Mouse (Mus musculus): Measurements from ENCODE around the gene Zfp213. TPM values are rescaled to one million over a fixed set of nuclear protein-coding genes. Genes with fewer than 3 reads are reported as not detected.
"Not testable (repeated sequence)": the region's sequence is repeated elsewhere in the genome, so short reads cannot be mapped to it uniquely, and the experiment has no call there.

Zfp213 gene
- total and polyA plus RNA-seq, 2 experiments from 2014 or later = 10.9 to 18.8 TPM

- no peak overlapping the region for H3K27ac ChIP-seq (ENCODE audit: low read depth, low read length)
- DNase-seq (no peak), ATAC-seq (no peak)
- WGBS = 58% methylated on average over 10 of the region's 10 CpGs
- H3K9me3 ChIP-seq (ENCODE audit: low read length) = no peaks in the 10 kb centered on the region
- no peaks in the 10 kb centered on the region for H3K4me1 ChIP-seq (ENCODE audit: insufficient read depth)
- H3K4me2 ChIP-seq (ENCODE audit: low read depth) = no peak overlapping the region
- no peak for TF ChIP-seq CTCF (IDR thresholded peaks at IDR 0.05; ENCODE audit: low read depth)
- no peaks in the 10 kb centered on the region for H3K36me3 ChIP-seq (ENCODE audit: insufficient read depth)
- no peak overlapping the region for H3K4me3 ChIP-seq (ENCODE audit: low read depth, low read length)
- no peaks in the 10 kb centered on the region for H3K27me3 ChIP-seq (ENCODE audit: insufficient read depth, low read length)
- H3K9ac ChIP-seq = no peak overlapping the region
These were observed 38.0 kb upstream of the Zfp213 start for GRCm38 (mm10) chr17:23601836-23602585.

- H3K27ac ChIP-seq (ENCODE audit: low read depth, low read length) = no peak within 1 kb of the TSS
- WGBS = 32% methylated on average over 15 of the region's 15 CpGs
- DNase-seq (no peak), ATAC-seq (no peak)
- no peak within 1 kb of the TSS for H3K4me3 ChIP-seq (ENCODE audit: low read depth, low read length)
- H3K36me3 ChIP-seq (ENCODE audit: insufficient read depth) = no peaks in the 10 kb centered on the region
- H3K27me3 ChIP-seq (ENCODE audit: insufficient read depth, low read length) = no peaks in the 10 kb centered on the region
- peak within 1 kb of the TSS; percentile 58; the same call in 1 of the 2 replicates for H3K4me2 ChIP-seq (ENCODE audit: low read depth)
- H3K9ac ChIP-seq = no peak within 1 kb of the TSS; the same call in 1 of the 2 replicates
- no peaks in the 10 kb centered on the region for H3K9me3 ChIP-seq (ENCODE audit: low read length)
- no peak for TF ChIP-seq CTCF (IDR thresholded peaks at IDR 0.05; ENCODE audit: low read depth)
- H3K4me1 ChIP-seq (ENCODE audit: insufficient read depth) = no peaks in the 10 kb centered on the region
These were observed 36.9 kb upstream of the Zfp213 start, which contains the start of gene Zscan10 for GRCm38 (mm10) chr17:23600641-23601622. TSS of gene Zscan10 (plus strand) at chr17:23600856.

- Histone ChIP-seq H3K27me3 (ENCODE audit: insufficient read depth, low read length) (no peaks in the 10 kb centered on the region), H3K4me1 (ENCODE audit: insufficient read depth) (no peaks in the 10 kb centered on the region), H3K27ac (ENCODE audit: low read depth, low read length) (peak overlapping the region; percentile 40), H3K4me2 (ENCODE audit: low read depth) (peak overlapping the region; percentile 58), H3K36me3 (ENCODE audit: insufficient read depth) (no peaks in the 10 kb centered on the region), H3K9me3 (ENCODE audit: low read length) (no peaks in the 10 kb centered on the region), H3K9ac (peak overlapping the region; percentile 52), H3K4me3 (ENCODE audit: low read depth, low read length) (peak overlapping the region; percentile 44)
- TF ChIP-seq CTCF (IDR thresholded peaks at IDR 0.05; ENCODE audit: low read depth) = no peak
- ATAC-seq = no peak
- no peak for DNase-seq
- WGBS = 46% methylated on average over 7 of the region's 7 CpGs
These were observed 35.6 kb upstream of the Zfp213 start for GRCm38 (mm10) chr17:23599605-23600063.

GRCm38 (mm10) chr17:23598582-23599552 lies 34.8 kb upstream of the Zfp213 start, which contains the start of gene Zfp13:
TSS of gene Zfp13 (minus strand) at chr17:23599487.
- DNase-seq (peak; percentile 84), ATAC-seq (peak; percentile 95)
- TF ChIP-seq CTCF (IDR thresholded peaks at IDR 0.05; ENCODE audit: low read depth) = no peak
- Histone ChIP-seq H3K4me2 (ENCODE audit: low read depth) (peak within 1 kb of the TSS; percentile 58), H3K27me3 (ENCODE audit: insufficient read depth, low read length) (no peaks in the 10 kb centered on the region), H3K4me1 (ENCODE audit: insufficient read depth) (no peaks in the 10 kb centered on the region), H3K27ac (ENCODE audit: low read depth, low read length) (peak within 1 kb of the TSS; percentile 40), H3K36me3 (ENCODE audit: insufficient read depth) (no peaks in the 10 kb centered on the region), H3K9ac (peak within 1 kb of the TSS; percentile 52), H3K4me3 (ENCODE audit: low read depth, low read length) (peak within 1 kb of the TSS; percentile 44), H3K9me3 (ENCODE audit: low read length) (no peaks in the 10 kb centered on the region)
- 8% methylated on average over 31 of the region's 31 CpGs for WGBS

- H3K27me3 ChIP-seq (ENCODE audit: insufficient read depth, low read length) = not testable (repeated sequence)
These were observed 31.1 kb upstream of the Zfp213 start for GRCm38 (mm10) chr17:23595139-23595538.

GRCm38 (mm10) chr17:23592926-23593300 lies 28.9 kb upstream of the Zfp213 start:
- H3K27me3 ChIP-seq (ENCODE audit: insufficient read depth, low read length) = no peaks in the 10 kb centered on the region
- 10% methylated on average over 13 of the region's 13 CpGs for WGBS
- peak overlapping the region; percentile 64 for H3K9ac ChIP-seq
- DNase-seq = no peak
- peak overlapping the region; percentile 80 for H3K27ac ChIP-seq (ENCODE audit: low read depth, low read length)
- H3K4me3 ChIP-seq (ENCODE audit: low read depth, low read length) = peak overlapping the region; percentile 46
- H3K4me2 ChIP-seq (ENCODE audit: low read depth) = peak overlapping the region; percentile 75
- peak; percentile 69 for ATAC-seq
- TF ChIP-seq CTCF (IDR thresholded peaks at IDR 0.05; ENCODE audit: low read depth) = no peak
- H3K9me3 ChIP-seq (ENCODE audit: low read length) = no peaks in the 10 kb centered on the region
- H3K36me3 ChIP-seq (ENCODE audit: insufficient read depth) = no peaks in the 10 kb centered on the region
- H3K4me1 ChIP-seq (ENCODE audit: insufficient read depth) = no peaks in the 10 kb centered on the region

More at GRCm38 (mm10) chr17:23595139-23595538, 31.1 kb upstream of the Zfp213 start:
- WGBS = 70% methylated on average over 4 of the region's 4 CpGs
- not testable (repeated sequence) for H3K36me3 ChIP-seq (ENCODE audit: insufficient read depth); DNase-seq; H3K4me2 ChIP-seq (ENCODE audit: low read depth); H3K4me1 ChIP-seq (ENCODE audit: insufficient read depth); H3K9ac ChIP-seq; ATAC-seq; H3K27ac ChIP-seq (ENCODE audit: low read depth, low read length); H3K9me3 ChIP-seq (ENCODE audit: low read length); H3K4me3 ChIP-seq (ENCODE audit: low read depth, low read length)

All from forebrain, postnatal 0 days (tissue).